Mouse (Mus musculus) urinary bladder, postnatal 25 days (tissue): ENCODE measurements around the gene Chrng.

Experiments
- DNase-seq: peaks from one replicate; pipeline ENCODE4 v3.0.0; 2022; ENCODE audit warnings: low spot score

The Chrng gene

GRCm38 (mm10) chr1:87255173-87255572 lies 50.7 kb downstream of the Chrng start:
- no peak for DNase-seq

- DNase-seq = no peak
Measured at GRCm38 (mm10) chr1:87257691-87258090, 53.2 kb downstream of the Chrng start.

- DNase-seq = no peak
Measured at GRCm38 (mm10) chr1:87258484-87258883, 54.0 kb downstream of the Chrng start.

GRCm38 (mm10) chr1:87259316-87259715 lies 54.9 kb downstream of the Chrng start:
- DNase-seq = no peak
